19 mouse cellular contexts compared by ENCODE assay signal in the genomic region with DNA sequence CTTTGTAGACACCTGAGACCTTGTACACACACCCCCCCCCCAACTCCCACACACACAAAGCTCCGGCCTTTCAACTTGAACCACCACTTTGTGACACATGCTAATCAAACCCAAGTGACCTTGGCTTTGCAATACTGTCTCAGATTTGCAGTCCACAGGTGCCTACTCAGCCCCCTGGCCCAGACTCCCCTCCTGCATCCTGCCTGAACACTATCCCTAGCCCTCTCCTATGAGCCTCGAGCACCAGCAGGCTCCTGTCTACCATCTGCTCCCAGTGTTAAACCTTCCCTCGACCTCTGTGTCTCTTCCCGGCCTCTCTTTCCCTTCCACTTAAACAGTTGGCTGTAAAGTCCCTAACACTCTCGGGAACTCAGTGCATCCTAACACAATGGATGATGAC. TPM values are rescaled to one million over a fixed set of nuclear protein-coding genes. Genes with fewer than 3 reads are reported as not detected.
DNase-seq lines count a peak whose midpoint lies in the region; ATAC-seq and TF ChIP-seq lines count a peak whose summit lies in the region.
"Had no signal": no experiment of that assay in that cellular context is flagged by ENCODE, and none has a peak within 500 bp of the region (broad histone marks: within the 10 kb centered on the region; RNA-seq: fewer than 3 reads in every experiment).

No protein-coding gene starts in this region.

- H3K27ac ChIP-seq in forebrain, embryonic 11.5 days (ENCODE audit: low read depth, low read length) = peak overlapping the region; percentile 37; the same call in 1 of the 2 replicates
- no peak overlapping the region for H3K27ac ChIP-seq in forebrain, postnatal 0 days (ENCODE audit: low read depth, low read length)
- H3K27ac ChIP-seq in ES-Bruce4 (ENCODE audit: insufficient read depth, low read length) = peak overlapping the region; percentile 18
- peak overlapping the region; percentile 44 for H3K27ac ChIP-seq in forebrain, embryonic 14.5 days (ENCODE audit: low read depth, low read length)
- no peak overlapping the region; the same call in 1 of the 2 replicates for H3K27ac ChIP-seq in hindbrain, embryonic 16.5 days (ENCODE audit: low read depth, low read length)
- H3K27ac ChIP-seq: heart, embryonic 13.5 days; limb, embryonic 10.5 days had no signal

- TF ChIP-seq POLR2A in ES-Bruce4 (IDR thresholded peaks at IDR 0.05; ENCODE audit: insufficient read depth, low read length) = no peak

- TF ChIP-seq CTCF in forebrain, postnatal 0 days (IDR thresholded peaks at IDR 0.05; ENCODE audit: low read depth) = no peak
- TF ChIP-seq CTCF in ES-Bruce4 (IDR thresholded peaks at IDR 0.05; ENCODE audit: low read depth, low read length) = no peak

- no peak for DNase-seq in forebrain, embryonic 11.5 days (ENCODE audit: low spot score)
- DNase-seq in forebrain, postnatal 0 days = no peak
- DNase-seq in forebrain, embryonic 14.5 days (ENCODE audit: low spot score) = no peak
- no peak for DNase-seq in urinary bladder, postnatal 36 days (ENCODE audit: low spot score in 2 of 2)
- DNase-seq in frontal cortex, adult 2 months (ENCODE audit: extremely low spot score in 1 of 2, low spot score in 1 of 2) = no peak
- no peak for DNase-seq in adipocyte (ENCODE audit: low spot score)
- DNase-seq: adrenal gland, postnatal 25 days; heart, postnatal 36 days; layer of hippocampus, postnatal 36 days; lung, embryonic 14.5 days; lung, postnatal 4 days; thymus, postnatal 4 days had no signal

- H3K27me3 ChIP-seq in forebrain, embryonic 11.5 days (ENCODE audit: control insufficient read depth, insufficient read depth, low read length) = peaks cover 12% of the 10 kb centered on the region
- peaks cover 12% of the 10 kb centered on the region for H3K27me3 ChIP-seq in forebrain, postnatal 0 days (ENCODE audit: insufficient read depth, low read length)
- H3K27me3 ChIP-seq in ES-Bruce4 (ENCODE audit: control insufficient read depth, insufficient read depth, low read length, poor library complexity, severe bottlenecking) = no peaks in the 10 kb centered on the region
- peaks cover 5% of the 10 kb centered on the region for H3K27me3 ChIP-seq in forebrain, embryonic 14.5 days (replicated peaks; ENCODE audit: control insufficient read depth, insufficient read depth, low read length)
- peaks cover 6% of the 10 kb centered on the region; the same call in 1 of the 2 replicates for H3K27me3 ChIP-seq in hindbrain, embryonic 16.5 days (replicated peaks; ENCODE audit: control insufficient read depth, insufficient read depth, low read length)

- ATAC-seq in forebrain, embryonic 11.5 days (replicated peaks; ENCODE audit: low FRiP score) = peak; percentile 55
- ATAC-seq in forebrain, postnatal 0 days = no peak
- peak; percentile 30; the same call in 1 of the 2 replicates for ATAC-seq in forebrain, embryonic 14.5 days
- peak; percentile 61; the same call in 1 of the 2 replicates for ATAC-seq in hindbrain, embryonic 16.5 days
- ATAC-seq: activated CD4-positive, CD25-positive, alpha-beta regulatory T cell, adult 4 months had no signal

- 53% methylated on average over 5 of the region's 5 CpGs for WGBS in forebrain, embryonic 11.5 days
- 48% methylated on average over 5 of the region's 5 CpGs for WGBS in forebrain, postnatal 0 days
- 48% methylated on average over 5 of the region's 5 CpGs for WGBS in forebrain, embryonic 14.5 days
- WGBS in hindbrain, embryonic 16.5 days = 18% methylated on average over 5 of the region's 5 CpGs

- no peak overlapping the region for H3K4me2 ChIP-seq in forebrain, embryonic 11.5 days (ENCODE audit: low read depth, low read length, severe bottlenecking)
- H3K4me2 ChIP-seq in forebrain, postnatal 0 days (ENCODE audit: low read depth) = no peak overlapping the region
- H3K4me2 ChIP-seq in forebrain, embryonic 14.5 days (ENCODE audit: low read length) = no peak overlapping the region
- H3K4me2 ChIP-seq in hindbrain, embryonic 16.5 days (ENCODE audit: low read length) = no peak overlapping the region
- H3K4me2 ChIP-seq: heart, embryonic 13.5 days; liver, embryonic 11.5 days; lung, embryonic 14.5 days had no signal

- H3K36me3 ChIP-seq in forebrain, embryonic 11.5 days (ENCODE audit: control insufficient read depth, insufficient read depth, low read length) = no peaks in the 10 kb centered on the region
- H3K36me3 ChIP-seq in forebrain, postnatal 0 days (ENCODE audit: insufficient read depth) = no peaks in the 10 kb centered on the region
- H3K36me3 ChIP-seq in ES-Bruce4 (ENCODE audit: control insufficient read depth, insufficient read depth, low read length, poor library complexity, severe bottlenecking) = no peaks in the 10 kb centered on the region
- no peaks in the 10 kb centered on the region for H3K36me3 ChIP-seq in forebrain, embryonic 14.5 days (ENCODE audit: control insufficient read depth, insufficient read depth, low read length)
- no peaks in the 10 kb centered on the region for H3K36me3 ChIP-seq in hindbrain, embryonic 16.5 days (ENCODE audit: control insufficient read depth, insufficient read depth, low read length)
- H3K36me3 ChIP-seq: heart, embryonic 13.5 days; limb, embryonic 10.5 days had no signal

- no peak for TF ChIP-seq EP300 in ES-Bruce4 (IDR thresholded peaks at IDR 0.05; ENCODE audit: insufficient read depth, low read depth, low read length)

- no peak overlapping the region for H3K9ac ChIP-seq in forebrain, embryonic 11.5 days (ENCODE audit: low read length)
- no peak overlapping the region for H3K9ac ChIP-seq in forebrain, postnatal 0 days
- no peak overlapping the region for H3K9ac ChIP-seq in ES-Bruce4 (ENCODE audit: low read depth, poor library complexity, severe bottlenecking)
- no peak overlapping the region for H3K9ac ChIP-seq in forebrain, embryonic 14.5 days (ENCODE audit: low read length)
- H3K9ac ChIP-seq in hindbrain, embryonic 16.5 days (ENCODE audit: low read depth, low read length) = no peak overlapping the region
- H3K9ac ChIP-seq: heart, embryonic 13.5 days; lung, embryonic 14.5 days had no signal

- H3K4me1 ChIP-seq in forebrain, embryonic 11.5 days (replicated peaks; ENCODE audit: control insufficient read depth, insufficient read depth, low read length) = 0 out of 2 replicates have a peak, but pooled peaks cover 2% of the 10 kb centered on the region
- no peaks in the 10 kb centered on the region for H3K4me1 ChIP-seq in forebrain, postnatal 0 days (ENCODE audit: insufficient read depth)
- peaks cover 2% of the 10 kb centered on the region for H3K4me1 ChIP-seq in ES-Bruce4 (ENCODE audit: control insufficient read depth, insufficient read depth, low read length)
- H3K4me1 ChIP-seq in forebrain, embryonic 14.5 days (ENCODE audit: control insufficient read depth, insufficient read depth, low read length) = peaks cover 3% of the 10 kb centered on the region; the same call in 1 of the 2 replicates
- peaks cover 4% of the 10 kb centered on the region for H3K4me1 ChIP-seq in hindbrain, embryonic 16.5 days (ENCODE audit: control insufficient read depth, insufficient read depth, low read depth, low read length)

- no peak overlapping the region for H3K4me3 ChIP-seq in forebrain, embryonic 11.5 days (ENCODE audit: low read depth, low read length)
- H3K4me3 ChIP-seq in forebrain, postnatal 0 days (ENCODE audit: low read depth, low read length) = no peak overlapping the region
- no peak overlapping the region for H3K4me3 ChIP-seq in ES-Bruce4 (ENCODE audit: low read depth, low read length)
- no peak overlapping the region for H3K4me3 ChIP-seq in forebrain, embryonic 14.5 days (ENCODE audit: low read depth, low read length)
- no peak overlapping the region for H3K4me3 ChIP-seq in hindbrain, embryonic 16.5 days (ENCODE audit: low read length)
- H3K4me3 ChIP-seq: heart, embryonic 13.5 days; limb, embryonic 10.5 days had no signal

- no peaks in the 10 kb centered on the region for H3K9me3 ChIP-seq in forebrain, embryonic 11.5 days (ENCODE audit: control insufficient read depth, low read length)
- H3K9me3 ChIP-seq in forebrain, postnatal 0 days (ENCODE audit: low read length) = no peaks in the 10 kb centered on the region
- H3K9me3 ChIP-seq in ES-Bruce4 (replicated peaks; ENCODE audit: control insufficient read depth, insufficient read depth, low read length, poor library complexity, severe bottlenecking) = no peaks in the 10 kb centered on the region
- H3K9me3 ChIP-seq in forebrain, embryonic 14.5 days (replicated peaks; ENCODE audit: control insufficient read depth, low read length) = no peaks in the 10 kb centered on the region
- H3K9me3 ChIP-seq in hindbrain, embryonic 16.5 days (ENCODE audit: control insufficient read depth, low read length) = no peaks in the 10 kb centered on the region
- H3K9me3 ChIP-seq: heart, embryonic 13.5 days; limb, embryonic 10.5 days had no signal

RNA-seq across cellular contexts. Expression of a gene that starts 4.9 kb away (rescaled TPM):
- 1.0 and 1.4 TPM in 2 replicates for polyA plus RNA-seq in forebrain, embryonic 11.5 days (2014; fragmentation: Nextera tagmentation; extraction: Ambion mirVana)
- total RNA-seq in forebrain, postnatal 0 days (2014; rRNA removed) = 0.92 and 2.2 TPM in 2 replicates
- polyA plus RNA-seq in forebrain, postnatal 0 days (2015; fragmentation: Nextera tagmentation; extraction: Ambion mirVana) = 2.0 TPM in 2 replicates
- polyA plus RNA-seq in ES-Bruce4 (2011; ENCODE audit: insufficient read depth, insufficient read length, low read depth, missing spikeins) = 2.6 and 3.0 TPM in 2 replicates
- polyA plus RNA-seq in forebrain, embryonic 14.5 days (2014; fragmentation: Nextera tagmentation; extraction: Ambion mirVana) = 0.72 and 1.1 TPM in 2 replicates
- polyA plus RNA-seq in hindbrain, embryonic 16.5 days (2015; fragmentation: Nextera tagmentation; extraction: Ambion mirVana) = 1.8 and 2.3 TPM in 2 replicates
- polyA plus RNA-seq in frontal cortex, adult 2 months (2012; rRNA removed) = 3.2 and 3.8 TPM in 2 replicates
- total RNA-seq: granulocyte monocyte progenitor cell, adult 5-6 weeks had no signal

RNA-seq across cellular contexts. Expression of a gene that starts 11.4 kb away (rescaled TPM):
- polyA plus RNA-seq in forebrain, embryonic 11.5 days (2014; fragmentation: Nextera tagmentation; extraction: Ambion mirVana) = 85.6 and 88.1 TPM in 2 replicates
- total RNA-seq in forebrain, postnatal 0 days (2014; rRNA removed) = 17.2 and 24.3 TPM in 2 replicates
- polyA plus RNA-seq in forebrain, postnatal 0 days (2015; fragmentation: Nextera tagmentation; extraction: Ambion mirVana) = 41.2 and 47.7 TPM in 2 replicates
- 13.6 and 14.4 TPM in 2 replicates for polyA plus RNA-seq in ES-Bruce4 (2011; ENCODE audit: insufficient read depth, insufficient read length, low read depth, missing spikeins)
- 64.5 and 68.8 TPM in 2 replicates for polyA plus RNA-seq in forebrain, embryonic 14.5 days (2014; fragmentation: Nextera tagmentation; extraction: Ambion mirVana)
- 43.4 and 45.9 TPM in 2 replicates for polyA plus RNA-seq in hindbrain, embryonic 16.5 days (2015; fragmentation: Nextera tagmentation; extraction: Ambion mirVana)
- 6.3 and 6.7 TPM in 2 replicates for polyA plus RNA-seq in frontal cortex, adult 2 months (2012; rRNA removed)

Comparison
In these comparisons a context has a peak if more than half of its experiments do, and no peak if none do; other contexts are left out.
1. H3K27ac ChIP-seq: peak in forebrain, embryonic 11.5 days (single experiment), ES-Bruce4 (single experiment) and forebrain, embryonic 14.5 days (single experiment); none in forebrain, postnatal 0 days (single experiment) and hindbrain, embryonic 16.5 days (single experiment).